ENCODE assay signal across 33 mouse cellular contexts in genomic region chr9:109602128-109602527, GRCm38 (mm10). TPM values are rescaled to one million over a fixed set of nuclear protein-coding genes. Genes with fewer than 3 reads are reported as not detected.
DNase-seq lines count a peak whose midpoint lies in the region; ATAC-seq and TF ChIP-seq lines count a peak whose summit lies in the region.
"Not testable (repeated sequence)": the region's sequence is repeated elsewhere in the genome, so short reads cannot be mapped to it uniquely, and the experiment has no call there.
"Had no signal": no experiment of that assay in that cellular context is flagged by ENCODE, and none has a peak within 500 bp of the region (broad histone marks: within the 10 kb centered on the region; RNA-seq: fewer than 3 reads in every experiment).

No protein-coding gene starts in this region.

- in situ Hi-C loops in Patski (cut with MboI; ENCODE audit: low pct_unique_long_range_greater_than_20kb) = loop anchor here (10.0 kb wide), 1 partner anchor 597 kb away; no protein-coding TSS in a partner anchor

- not testable (repeated sequence) for H3K4me3 ChIP-seq in ES-Bruce4 (ENCODE audit: low read depth, low read length); layer of hippocampus, adult 2 months; liver, embryonic 14.5 days (ENCODE audit: insufficient read depth in 1 of 2, low read depth in 2 of 2, low read length in 2 of 2)

- POLR2A ChIA-PET in Patski (lab: Charles Lee) = not testable (repeated sequence)

- not testable (repeated sequence) for H3K4me2 ChIP-seq in liver, embryonic 14.5 days (ENCODE audit: low read depth)

- not testable (repeated sequence) for H3K9ac ChIP-seq in ES-Bruce4 (ENCODE audit: low read depth, poor library complexity, severe bottlenecking); liver, embryonic 14.5 days (replicated peaks)

- not testable (repeated sequence) for TF ChIP-seq EP300 in ES-Bruce4 (IDR thresholded peaks at IDR 0.05; ENCODE audit: insufficient read depth, low read depth, low read length); liver, embryonic 14.5 days (IDR thresholded peaks at IDR 0.05; ENCODE audit: low read depth)

- WGBS in liver, embryonic 14.5 days (ENCODE audit: insufficient replicate concordance) = 47% methylated on average over 2 of the region's 2 CpGs

- H3K9me3 ChIP-seq in ES-Bruce4 (replicated peaks; ENCODE audit: control insufficient read depth, insufficient read depth, low read length, poor library complexity, severe bottlenecking); liver, embryonic 14.5 days (ENCODE audit: control insufficient read depth, low read length): not testable (repeated sequence)

- DNase-seq in 416B (ENCODE audit: low read depth) = peak; percentile 2
- not testable (repeated sequence) for DNase-seq in Patski (ENCODE audit: low read depth, low spot score); layer of hippocampus, adult 2 months (ENCODE audit: low spot score in 2 of 2); liver, embryonic 14.5 days (ENCODE audit: low read depth in 3 of 3, low spot score in 3 of 3)
- DNase-seq in c-Kit-positive CD71-positive TER-119-negative erythroid progenitor cells, embryonic 14.5 days (ENCODE audit: low read depth) = peak; percentile 1
- DNase-seq in induced T-regulatory cell, adult 2 months (ENCODE audit: low read depth) = peak; percentile 21

- not testable (repeated sequence) for H3K4me1 ChIP-seq in ES-Bruce4 (ENCODE audit: control insufficient read depth, insufficient read depth, low read length); liver, embryonic 14.5 days (replicated peaks; ENCODE audit: control insufficient read depth in 2 of 2, insufficient read depth in 2 of 2, low read length in 1 of 2)

- not testable (repeated sequence) for H3K36me3 ChIP-seq in ES-Bruce4 (ENCODE audit: control insufficient read depth, insufficient read depth, low read length, poor library complexity, severe bottlenecking); liver, embryonic 14.5 days (replicated peaks; ENCODE audit: control insufficient read depth, insufficient read depth, low read depth)

- ATAC-seq in Patski; liver, embryonic 14.5 days (ENCODE audit: insufficient read depth): not testable (repeated sequence)
- ATAC-seq in megakaryocyte progenitor cell, adult 5-6 weeks (replicated peaks; ENCODE audit: poor library complexity) = peak; percentile 48; the same call in 1 of the 2 replicates

- peak; percentile 3 for TF ChIP-seq CTCF in ES-Bruce4 (IDR thresholded peaks at IDR 0.05; ENCODE audit: low read depth, low read length)
- TF ChIP-seq CTCF in Patski (IDR thresholded peaks at IDR 0.05) = peak; percentile 38
- TF ChIP-seq CTCF in layer of hippocampus, adult 2 months (conservative IDR thresholded peaks at IDR 0.05) = peak; percentile 52
- TF ChIP-seq CTCF in liver, embryonic 14.5 days (IDR thresholded peaks at IDR 0.05; ENCODE audit: low read depth) = peak; percentile 53

- not testable (repeated sequence) for H3K27ac ChIP-seq in ES-Bruce4 (ENCODE audit: insufficient read depth, low read length); layer of hippocampus, adult 2 months; liver, embryonic 14.5 days

- not testable (repeated sequence) for H3K27me3 ChIP-seq in ES-Bruce4 (ENCODE audit: control insufficient read depth, insufficient read depth, low read length, poor library complexity, severe bottlenecking); Patski; liver, embryonic 14.5 days (ENCODE audit: control insufficient read depth, insufficient read depth, low read length)

- CTCF ChIA-PET in Patski (lab: Charles Lee) = not testable (repeated sequence)

- not testable (repeated sequence) for TF ChIP-seq POLR2A in ES-Bruce4 (IDR thresholded peaks at IDR 0.05; ENCODE audit: insufficient read depth, low read length)

RNA-seq across cellular contexts. Expression of gene Fbxw24, which starts 23.7 kb away (rescaled TPM):
- polyA plus RNA-seq in ES-Bruce4 (2011; ENCODE audit: insufficient read depth, insufficient read length, low read depth, missing spikeins) = not detected in 2 replicates
- not detected for polyA plus RNA-seq in Patski (2021)
- total RNA-seq in layer of hippocampus, adult 2 months (2021) = not detected
- not detected in 2 replicates for polyA plus RNA-seq in liver, embryonic 14.5 days (2012; rRNA removed)
- polyA plus RNA-seq in liver, embryonic 14.5 days (2014; fragmentation: Nextera tagmentation; extraction: Ambion mirVana) = not detected in 2 replicates
- not detected in 2 replicates for total RNA-seq in megakaryocyte progenitor cell, adult 5-6 weeks (2015)
- not detected in 2 replicates for total RNA-seq in megakaryocyte progenitor cell, adult 5-6 weeks (2017)
- total RNA-seq: adrenal gland, adult 2 months; adrenal gland, postnatal 4 days; common myeloid progenitor, adult 5-6 weeks; gastrocnemius, adult 2 months; gastrocnemius, postnatal 36 days; heart, adult 18-20 months; heart, postnatal 4 days; layer of hippocampus, postnatal 36 days; left cerebral cortex, postnatal 10 days; megakaryocyte, adult 5-6 weeks; neutrophil, adult 5-6 weeks had no signal
- polyA plus RNA-seq: activated CD4-positive, CD25-positive, alpha-beta regulatory T cell, adult 4 months; adrenal gland, adult 2 months; erythroblast, embryonic 14.5 days; forebrain, embryonic 11.5 days; forebrain, embryonic 16.5 days; heart, embryonic 12.5 days; heart, postnatal 0 days; hindbrain, embryonic 13.5 days; limb, embryonic 10.5 days; liver, embryonic 11.5 days; midbrain, embryonic 11.5 days; midbrain, embryonic 16.5 days; neural tube, embryonic 11.5 days; stomach, embryonic 15.5 days had no signal

RNA-seq across cellular contexts. Expression of gene Fbxw15, which starts 34.1 kb away (rescaled TPM):
- not detected in 2 replicates for polyA plus RNA-seq in ES-Bruce4 (2011; ENCODE audit: insufficient read depth, insufficient read length, low read depth, missing spikeins)
- polyA plus RNA-seq in Patski (2021) = not detected
- total RNA-seq in layer of hippocampus, adult 2 months (2021) = not detected
- polyA plus RNA-seq in liver, embryonic 14.5 days (2012; rRNA removed) = 0.02 TPM in 1 of 2 replicates, not detected in the other
- not detected in 2 replicates for polyA plus RNA-seq in liver, embryonic 14.5 days (2014; fragmentation: Nextera tagmentation; extraction: Ambion mirVana)
- not detected in 2 replicates for total RNA-seq in megakaryocyte progenitor cell, adult 5-6 weeks (2015)
- not detected in 2 replicates for total RNA-seq in megakaryocyte progenitor cell, adult 5-6 weeks (2017)
- total RNA-seq: adrenal gland, adult 2 months; common myeloid progenitor, adult 5-6 weeks; gastrocnemius, adult 2 months; gastrocnemius, postnatal 36 days; heart, adult 18-20 months; heart, postnatal 4 days; layer of hippocampus, postnatal 36 days; left cerebral cortex, postnatal 10 days; megakaryocyte, adult 5-6 weeks; neutrophil, adult 5-6 weeks had no signal
- polyA plus RNA-seq: activated CD4-positive, CD25-positive, alpha-beta regulatory T cell, adult 4 months; adrenal gland, adult 2 months; embryonic facial prominence, embryonic 14.5 days; erythroblast, embryonic 14.5 days; forebrain, embryonic 11.5 days; forebrain, embryonic 16.5 days; heart, embryonic 12.5 days; heart, postnatal 0 days; hindbrain, embryonic 13.5 days; limb, embryonic 10.5 days; liver, embryonic 11.5 days; midbrain, embryonic 11.5 days; midbrain, embryonic 16.5 days; neural tube, embryonic 11.5 days; stomach, embryonic 15.5 days had no signal

Comparison
In these comparisons a context has a peak if more than half of its experiments do, and no peak if none do; other contexts are left out.
1. CTCF ChIP-seq: peak in every context shown above with its lines; median percentile 53 in liver, embryonic 14.5 days; 52 in layer of hippocampus, adult 2 months; 38 in Patski; 3 in ES-Bruce4.